Mouse (Mus musculus) liver, embryonic 11.5 days (tissue): ENCODE measurements around the gene Hspg2. TPM values are rescaled to one million over a fixed set of nuclear protein-coding genes. Genes with fewer than 3 reads are reported as not detected.

ENCODE experiments used
- ATAC-seq: fragments of 200-750 bp; cut with Nextera tagmentation; replicated peaks from 2 replicates; pipeline ENCODE4 v1.8.0; 2017; ENCODE audit warnings: moderate number of reproducible peaks, mild to moderate bottlenecking, moderate TSS enrichment, moderate library complexity; ENCODE audit not compliant: low FRiP score
- DNase-seq: peaks from one replicate; pipeline ENCODE4 v3.0.0-alpha.2; 2017; ENCODE audit warnings: low spot score
- H3K27ac ChIP-seq: fragments of 300-500 bp; sonication (generic); 2 replicates; pipeline ENCODE4 v1.5.1; 2014; ENCODE audit warnings: mild to moderate bottlenecking, low read depth, low read length, control low read depth
- H3K27me3 ChIP-seq: fragments of 300-500 bp; sonication (generic); replicated peaks from 2 replicates; pipeline ENCODE4 v1.6.1; 2014; ENCODE audit warnings: low read length, mixed read lengths; ENCODE audit not compliant: control insufficient read depth, insufficient read depth
- H3K36me3 ChIP-seq: fragments of 300-500 bp; sonication (generic); 2 replicates; pipeline ENCODE4 v1.6.1; 2014; ENCODE audit warnings: mild to moderate bottlenecking, low read length, moderate library complexity, mixed read lengths; ENCODE audit not compliant: control insufficient read depth, insufficient read depth
- H3K4me1 ChIP-seq: fragments of 300-500 bp; sonication (generic); replicated peaks from 2 replicates; pipeline ENCODE4 v1.6.1; 2014; ENCODE audit warnings: low read length, mixed read lengths; ENCODE audit not compliant: control insufficient read depth, insufficient read depth
- H3K4me2 ChIP-seq: fragments of 300-500 bp; sonication (generic); 2 replicates; pipeline ENCODE4 v1.6.1; 2014; ENCODE audit warnings: mild to moderate bottlenecking, control low read depth, moderate library complexity
- H3K4me3 ChIP-seq: fragments of 300-500 bp; sonication (generic); 2 replicates; pipeline ENCODE4 v1.5.1; 2014; ENCODE audit warnings: low read depth, low read length, control low read depth
- H3K9ac ChIP-seq: fragments of 300-500 bp; sonication (generic); 2 replicates; pipeline ENCODE4 v1.6.1; 2014; ENCODE audit warnings: low read depth, low read length, control low read depth
- H3K9me3 ChIP-seq: fragments of 300-500 bp; sonication (generic); 2 replicates; pipeline ENCODE4 v1.6.1; 2016; ENCODE audit warnings: low read length, inconsistent platforms, mixed read lengths; ENCODE audit not compliant: control insufficient read depth
- WGBS: fragments of 180-500 bp; shearing (Covaris S2); extraction: QIAGEN DNeasy Blood & Tissue Kit; methylation state at CpG from one replicate; pipeline ENCODE4 v1.1.7; 2014; 5-methylcytosine and 5-hydroxymethylcytosine counted together
- polyA plus RNA-seq: library from polyadenylated mRNA; unstranded; fragments of >200 nt; fragmentation: Nextera tagmentation; extraction: Ambion mirVana; gene quantifications from 2 replicates; pipeline ENCODE4 v1.2.1, GENCODE M21; 2014

Gene Hspg2
- polyA plus RNA-seq, 1 experiment from 2014 or later: 20.8 TPM

DNA sequence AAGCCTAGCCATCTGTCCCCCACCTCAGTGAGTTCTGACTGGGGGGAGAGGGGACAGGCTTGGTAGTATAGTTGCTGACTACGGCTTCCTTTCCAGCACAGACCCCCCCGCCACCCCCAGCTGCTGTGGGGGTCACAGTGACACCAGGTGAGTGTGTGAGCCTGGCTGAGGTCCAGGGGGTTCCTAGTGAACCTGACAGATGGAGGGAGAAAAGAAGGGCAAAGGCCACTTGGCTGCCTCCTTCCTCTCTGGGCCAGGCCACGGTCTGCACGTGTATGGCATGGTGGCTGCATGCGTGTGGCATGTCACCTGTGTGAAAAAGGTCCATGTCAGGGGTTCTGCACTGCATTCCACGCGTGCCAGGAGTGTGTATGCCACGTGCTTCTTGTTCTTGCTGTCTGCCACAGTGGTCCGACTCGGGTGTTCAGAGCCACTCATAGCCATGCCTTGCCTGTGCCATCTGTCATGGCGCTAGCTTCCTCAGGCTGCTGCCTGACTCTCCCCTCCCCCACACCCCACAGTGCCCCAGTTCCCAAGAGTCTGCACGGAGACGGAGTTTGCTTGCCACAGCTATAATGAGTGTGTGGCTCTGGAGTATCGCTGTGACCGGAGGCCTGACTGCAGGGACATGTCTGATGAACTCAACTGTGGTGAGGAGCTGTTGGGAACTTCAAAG lies 41.6 kb downstream of the Hspg2 start:
- Histone ChIP-seq H3K9ac (no peak overlapping the region), H3K27me3 (no peaks in the 10 kb centered on the region), H3K9me3 (no peaks in the 10 kb centered on the region), H3K4me2 (no peak overlapping the region), H3K36me3 (peaks cover 14% of the 10 kb centered on the region), H3K4me3 (no peak overlapping the region), H3K4me1 (no peaks in the 10 kb centered on the region), H3K27ac (no peak overlapping the region)
- DNase-seq (no peak), ATAC-seq (no peak)
- WGBS: 86% methylated on average over 15 of the region's 15 CpGs

DNA sequence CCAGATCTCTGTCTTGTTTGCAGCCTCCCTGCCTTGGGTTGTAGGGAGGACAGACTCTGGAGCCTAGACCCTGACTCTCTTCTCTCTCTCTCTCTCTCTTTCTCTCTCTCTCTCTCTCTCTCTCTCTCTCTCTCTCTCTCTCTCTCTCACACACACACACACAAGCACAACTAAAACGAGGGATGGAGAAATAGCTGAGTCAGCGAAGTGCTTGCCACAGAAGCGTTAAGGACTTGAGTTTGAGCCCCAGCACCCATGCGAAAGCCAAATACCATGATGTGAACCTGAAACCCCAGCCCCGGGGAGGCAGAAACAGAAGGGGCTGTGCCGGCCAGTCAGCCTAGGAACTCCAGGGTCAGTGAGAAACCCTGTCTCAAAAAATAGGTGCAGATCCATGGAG lies 44.3 kb downstream of the Hspg2 start:
- Histone ChIP-seq H3K36me3 (peaks cover 28% of the 10 kb centered on the region), H3K27ac (no peak overlapping the region), H3K4me2 (no peak overlapping the region), H3K9me3 (no peaks in the 10 kb centered on the region), H3K9ac (no peak overlapping the region), H3K4me3 (no peak overlapping the region), H3K27me3 (no peaks in the 10 kb centered on the region), H3K4me1 (no peaks in the 10 kb centered on the region)
- DNase-seq (no peak), ATAC-seq (no peak)
- WGBS: 81% methylated on average over 6 of the region's 6 CpGs

DNA sequence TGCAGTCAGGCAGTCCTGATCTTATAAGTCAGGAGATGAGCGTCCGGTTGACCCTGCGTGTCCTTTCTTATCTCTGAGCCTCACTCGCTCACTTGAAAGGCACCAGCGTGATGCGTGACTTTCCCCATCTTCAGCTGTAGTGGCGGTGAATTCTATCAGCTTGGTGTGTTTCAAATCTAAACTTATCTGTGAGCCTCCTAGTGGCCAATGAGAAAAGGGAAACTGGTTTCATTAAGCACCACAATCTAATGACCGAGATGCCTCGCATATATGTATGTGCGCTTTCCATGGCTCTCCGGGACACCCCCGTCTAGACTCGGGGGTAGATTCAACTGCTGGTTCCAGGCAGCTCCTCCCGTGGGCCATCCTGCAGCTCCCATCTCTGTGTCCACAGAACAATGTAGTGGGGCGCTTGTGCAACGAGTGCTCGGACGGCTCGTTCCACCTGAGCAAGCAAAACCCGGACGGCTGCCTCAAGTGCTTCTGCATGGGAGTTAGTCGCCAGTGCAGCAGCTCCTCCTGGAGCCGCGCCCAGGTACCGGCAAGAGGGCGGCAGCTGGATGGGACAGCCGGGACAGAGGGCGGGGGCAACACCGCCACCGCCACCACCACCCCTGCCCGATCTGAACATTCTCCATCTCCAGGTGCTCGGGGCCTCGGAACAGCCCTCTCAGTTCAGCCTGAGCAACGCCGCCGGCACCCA lies 49.6 kb downstream of the Hspg2 start:
- no peak overlapping the region for H3K4me3 ChIP-seq
- no peaks in the 10 kb centered on the region for H3K27me3 ChIP-seq
- no peaks in the 10 kb centered on the region for H3K9me3 ChIP-seq
- 77% methylated on average over 36 of the region's 36 CpGs for WGBS
- H3K9ac ChIP-seq: no peak overlapping the region
- no peak overlapping the region for H3K4me2 ChIP-seq
- no peak overlapping the region for H3K27ac ChIP-seq
- H3K4me1 ChIP-seq: no peaks in the 10 kb centered on the region
- ATAC-seq (no peak), DNase-seq (no peak)
- peaks cover 39% of the 10 kb centered on the region for H3K36me3 ChIP-seq

DNA sequence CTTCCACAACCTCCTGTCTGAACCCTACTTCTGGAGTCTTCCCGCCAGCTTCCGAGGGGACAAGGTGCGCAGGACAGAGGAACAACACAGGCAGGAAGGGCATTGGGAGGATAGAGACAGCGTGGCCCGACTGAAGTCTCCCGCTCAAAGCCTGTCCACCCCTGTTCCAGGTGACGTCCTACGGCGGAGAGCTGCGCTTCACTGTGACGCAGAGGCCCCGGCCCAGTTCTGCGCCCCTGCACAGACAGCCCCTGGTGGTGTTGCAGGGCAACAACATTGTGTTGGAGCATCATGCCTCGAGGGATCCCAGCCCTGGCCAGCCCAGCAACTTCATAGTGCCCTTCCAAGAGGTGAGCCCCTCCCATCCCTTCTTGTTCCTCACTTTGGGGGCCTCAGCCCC lies 50.2 kb downstream of the Hspg2 start:
- no peaks in the 10 kb centered on the region for H3K9me3 ChIP-seq
- no peak overlapping the region for H3K4me2 ChIP-seq
- no peak overlapping the region for H3K27ac ChIP-seq
- DNase-seq (no peak), ATAC-seq (no peak)
- 88% methylated on average over 14 of the region's 14 CpGs for WGBS
- H3K27me3 ChIP-seq: no peaks in the 10 kb centered on the region
- H3K4me1 ChIP-seq: no peaks in the 10 kb centered on the region
- no peak overlapping the region for H3K4me3 ChIP-seq
- H3K9ac ChIP-seq: no peak overlapping the region
- H3K36me3 ChIP-seq: peaks cover 41% of the 10 kb centered on the region

DNA sequence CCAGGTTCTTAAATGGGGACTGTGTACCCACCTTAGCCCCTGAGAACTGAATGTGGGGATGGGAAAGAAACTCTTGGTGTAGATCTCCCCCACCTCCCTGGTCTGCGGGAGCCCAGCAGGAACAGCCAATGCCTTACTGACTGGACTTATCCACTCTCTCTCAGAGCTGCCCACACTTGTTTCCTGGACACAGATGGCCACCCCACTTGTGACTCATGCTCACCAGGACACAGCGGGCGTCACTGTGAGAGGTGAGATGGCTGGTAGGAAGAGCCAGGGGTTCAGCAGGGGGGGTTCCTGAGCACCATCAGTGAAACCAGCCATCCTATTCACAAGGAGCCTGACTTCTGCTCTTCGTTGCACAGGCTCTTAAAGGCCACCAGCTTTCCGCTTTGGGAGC lies 51.8 kb downstream of the Hspg2 start:
- no peaks in the 10 kb centered on the region for H3K4me1 ChIP-seq
- ATAC-seq (no peak), DNase-seq (no peak)
- no peaks in the 10 kb centered on the region for H3K9me3 ChIP-seq
- H3K36me3 ChIP-seq: peaks cover 38% of the 10 kb centered on the region
- no peak overlapping the region for H3K27ac ChIP-seq
- no peak overlapping the region for H3K4me3 ChIP-seq
- no peaks in the 10 kb centered on the region for H3K27me3 ChIP-seq
- 90% methylated on average over 5 of the region's 5 CpGs for WGBS
- H3K4me2 ChIP-seq: no peak overlapping the region
- H3K9ac ChIP-seq: no peak overlapping the region

DNA sequence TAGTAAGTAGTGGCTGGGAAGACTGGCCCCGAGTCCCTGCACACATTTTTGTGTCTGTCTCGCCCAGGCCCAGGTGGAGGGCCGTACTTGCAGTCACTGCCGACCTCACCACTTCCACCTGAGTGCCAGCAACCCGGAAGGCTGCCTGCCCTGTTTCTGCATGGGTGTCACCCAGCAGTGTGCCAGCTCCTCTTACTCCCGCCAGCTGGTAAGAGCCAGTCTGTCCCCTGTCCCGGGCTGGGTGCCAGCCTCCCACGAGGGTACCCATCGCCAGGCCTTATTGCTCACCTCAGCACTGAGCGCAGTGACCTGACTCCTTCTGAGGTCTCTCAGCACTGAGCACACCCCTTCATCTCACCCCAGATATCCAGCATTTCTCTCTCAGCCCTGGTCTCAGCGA lies 53.4 kb downstream of the Hspg2 start:
- Histone ChIP-seq H3K4me2 (no peak overlapping the region), H3K9ac (no peak overlapping the region), H3K4me1 (no peaks in the 10 kb centered on the region), H3K36me3 (peaks cover 30% of the 10 kb centered on the region), H3K4me3 (no peak overlapping the region), H3K27me3 (no peaks in the 10 kb centered on the region), H3K27ac (no peak overlapping the region), H3K9me3 (no peaks in the 10 kb centered on the region)
- WGBS: 88% methylated on average over 11 of the region's 11 CpGs
- no peak for ATAC-seq
- DNase-seq: no peak

DNA sequence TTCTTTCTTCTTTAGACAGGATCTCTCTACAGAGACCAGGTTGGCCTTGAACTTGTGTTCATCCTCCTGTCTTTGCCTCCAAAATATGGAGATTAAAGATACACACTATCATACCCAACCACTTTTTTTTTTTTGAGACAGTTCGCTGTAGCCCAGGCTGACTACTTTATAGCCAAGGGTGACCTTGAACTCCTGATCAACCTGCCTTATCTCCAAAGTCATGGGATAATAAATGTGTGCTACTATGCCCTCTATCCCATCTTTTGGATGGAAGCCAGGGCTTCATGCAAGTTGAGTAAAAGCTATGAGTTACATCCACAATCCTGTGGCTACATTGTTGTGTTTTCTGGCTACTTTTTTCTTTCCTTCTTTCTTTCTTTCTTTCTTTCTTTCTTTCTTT lies 56.9 kb downstream of the Hspg2 start:
- H3K36me3 ChIP-seq: peaks cover 20% of the 10 kb centered on the region
- no peak for ATAC-seq

DNA sequence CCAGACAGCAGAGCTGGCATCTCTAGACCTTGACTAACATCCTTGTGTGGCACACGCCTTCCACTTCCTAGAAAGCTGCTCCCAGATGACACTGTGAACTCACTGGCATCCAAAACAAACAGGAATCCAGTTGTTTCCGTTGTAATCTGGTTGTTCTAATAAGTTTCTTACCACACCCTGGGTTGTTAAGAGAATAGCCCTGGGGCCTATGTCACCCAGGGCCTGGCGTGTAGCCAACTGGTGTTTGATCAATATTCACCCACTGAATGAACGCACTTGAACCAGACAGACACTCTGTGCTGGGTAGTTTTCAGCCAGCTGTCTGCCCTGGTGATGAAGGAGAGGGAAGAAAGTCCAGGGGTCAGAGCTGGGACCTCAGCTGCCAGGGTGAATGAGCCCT lies 58.8 kb downstream of the Hspg2 start:
- Histone ChIP-seq H3K4me3 (no peak overlapping the region), H3K9ac (no peak overlapping the region), H3K9me3 (no peaks in the 10 kb centered on the region), H3K36me3 (peaks cover 20% of the 10 kb centered on the region), H3K27ac (no peak overlapping the region), H3K27me3 (no peaks in the 10 kb centered on the region), H3K4me1 (no peaks in the 10 kb centered on the region), H3K4me2 (no peak overlapping the region)
- ATAC-seq (no peak), DNase-seq (no peak)
- WGBS: 76% methylated on average over 4 of the region's 4 CpGs

More for the DNA sequence above, 56.9 kb downstream of the Hspg2 start:
- DNase-seq: no peak
- no peak overlapping the region for H3K9ac ChIP-seq
- no peaks in the 10 kb centered on the region for H3K9me3 ChIP-seq
- H3K27me3 ChIP-seq: no peaks in the 10 kb centered on the region
- WGBS: 77% methylated on average over 1 of the region's 1 CpGs
- H3K4me1 ChIP-seq: no peaks in the 10 kb centered on the region
- H3K4me3 ChIP-seq: no peak overlapping the region
- no peak overlapping the region for H3K4me2 ChIP-seq
- no peak overlapping the region for H3K27ac ChIP-seq

DNA sequence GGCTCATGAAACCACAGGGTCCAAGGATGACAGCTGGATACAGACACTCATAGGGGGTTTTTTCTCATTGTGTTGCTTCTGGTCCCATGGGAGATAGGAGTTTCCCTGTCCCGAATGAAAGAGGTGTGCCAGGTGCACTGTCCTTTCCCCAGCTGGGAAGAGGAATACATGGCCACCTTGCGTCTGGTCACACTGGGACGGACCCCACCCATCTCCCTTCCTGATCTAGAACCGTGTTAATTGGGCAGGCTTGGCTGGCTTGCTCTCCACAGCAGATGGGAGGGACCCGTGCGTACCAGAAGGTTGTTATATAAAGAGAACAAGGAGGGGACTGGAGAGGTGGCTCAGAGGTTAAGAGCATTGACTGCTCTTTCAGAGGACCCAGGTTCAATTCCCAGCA lies 59.3 kb downstream of the Hspg2 start:
- H3K27ac ChIP-seq: no peak overlapping the region
- H3K9me3 ChIP-seq: no peaks in the 10 kb centered on the region
- DNase-seq (no peak), ATAC-seq (no peak)
- H3K4me2 ChIP-seq: no peak overlapping the region
- no peaks in the 10 kb centered on the region for H3K4me1 ChIP-seq
- H3K4me3 ChIP-seq: no peak overlapping the region
- no peaks in the 10 kb centered on the region for H3K27me3 ChIP-seq
- no peak overlapping the region for H3K9ac ChIP-seq
- peaks cover 15% of the 10 kb centered on the region for H3K36me3 ChIP-seq
- WGBS: 76% methylated on average over 6 of the region's 6 CpGs
